Mouse (Mus musculus): ENCODE measurements around the gene Extl1.

- no peak for TF ChIP-seq CTCF (IDR thresholded peaks at IDR 0.05; ENCODE audit: low read depth, low read length)
- TF ChIP-seq POLR2A (IDR thresholded peaks at IDR 0.05; ENCODE audit: borderline replicate concordance, low read depth, low read length): no peak
These were observed 31.4 kb downstream of the Extl1 start for GRCm38 (mm10) chr4:134352261-134352707.
